Mouse (Mus musculus) kidney, adult 2 months (tissue): ENCODE results near the gene Depp1. TPM values are rescaled to one million over a fixed set of nuclear protein-coding genes. Genes with fewer than 3 reads are reported as not detected.

Experiments
- DNase-seq: peaks from one replicate; pipeline ENCODE4 v3.0.0; 2021
- H3K27ac ChIP-seq: fragments of 200-500 bp; 2 replicates; pipeline ENCODE4 v1.5.1; 2012; ENCODE audit warnings: low read depth, low read length, control low read depth, inconsistent platforms; ENCODE audit not compliant: insufficient read depth
- H3K27me3 ChIP-seq: fragments of 200-500 bp; replicated peaks from 2 replicates; pipeline ENCODE4 v1.6.1; 2012; ENCODE audit warnings: mild to moderate bottlenecking, moderate library complexity, low read length, inconsistent platforms; ENCODE audit not compliant: control insufficient read depth, insufficient read depth
- H3K36me3 ChIP-seq: fragments of 200-500 bp; 2 replicates; pipeline ENCODE4 v1.6.1; 2012; ENCODE audit warnings: mild to moderate bottlenecking, moderate library complexity, low read length, inconsistent platforms; ENCODE audit not compliant: control insufficient read depth, insufficient read depth
- H3K4me1 ChIP-seq: fragments of 200-500 bp; 2 replicates; pipeline ENCODE4 v1.6.1; 2011; ENCODE audit warnings: low read length; ENCODE audit not compliant: control insufficient read depth, insufficient read depth
- H3K4me3 ChIP-seq: fragments of 200-500 bp; 2 replicates; pipeline ENCODE4 v1.5.1; 2011; ENCODE audit warnings: mild to moderate bottlenecking, low read depth, low read length, control low read depth; ENCODE audit not compliant: insufficient read depth
- CTCF ChIP-seq: fragments of 200-500 bp; conservative IDR thresholded peaks from 2 replicates; pipeline ENCODE4 v1.5.1; 2011; ENCODE audit warnings: low read depth, mild to moderate bottlenecking, control low read depth, low read length, moderate library complexity, mixed read lengths; ENCODE audit not compliant: insufficient read depth, insufficient read length
- POLR2A ChIP-seq: fragments of 200-500 bp; IDR thresholded peaks from one replicate; pipeline ENCODE4 v1.6.1; 2011; ENCODE audit warnings: low read depth, low read length, control low read depth
- WGBS: fragments of 180-500 bp; shearing (Covaris S2); methylation state at CpG from one replicate; pipeline ENCODE4 v1.1.7; 2018; 5-methylcytosine and 5-hydroxymethylcytosine counted together
- polyA plus RNA-seq: library from polyadenylated mRNA; depleted of rRNA; stranded (reverse); fragments of >200 nt; gene quantifications from 2 replicates; pipeline ENCODE4 v1.2.3, GENCODE M21; 2012

The Depp1 gene
- polyA plus RNA-seq, 1 experiment = 14.3 TPM

DNA sequence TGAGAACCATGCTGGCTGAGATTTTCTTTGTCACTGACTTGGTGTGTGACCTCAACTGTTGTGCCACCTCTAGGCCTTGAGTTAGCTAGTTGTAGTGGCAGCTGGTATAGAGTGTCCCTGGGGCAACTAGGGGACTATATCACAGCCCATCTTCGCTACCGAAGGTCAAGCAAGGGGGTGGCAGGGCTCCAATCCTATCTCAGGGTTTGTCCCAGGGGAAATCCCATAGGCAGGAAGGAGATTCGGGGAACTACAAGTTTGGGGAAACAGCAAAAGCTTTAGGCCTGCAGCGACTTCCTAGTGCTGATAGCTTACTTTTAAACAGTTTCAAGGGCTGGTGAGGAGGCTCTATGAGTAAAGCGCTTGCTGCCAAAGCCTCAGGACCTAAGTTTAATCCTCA, 21.9 kb downstream of the Depp1 start:
- Histone ChIP-seq H3K27ac (no peak overlapping the region), H3K4me3 (no peak overlapping the region), H3K4me1 (no peaks in the 10 kb centered on the region), H3K36me3 (no peaks in the 10 kb centered on the region), H3K27me3 (no peaks in the 10 kb centered on the region)
- DNase-seq = no peak
- WGBS = 85% methylated on average over 5 of the region's 5 CpGs
- TF ChIP-seq POLR2A (no peak), CTCF (no peak)

DNA sequence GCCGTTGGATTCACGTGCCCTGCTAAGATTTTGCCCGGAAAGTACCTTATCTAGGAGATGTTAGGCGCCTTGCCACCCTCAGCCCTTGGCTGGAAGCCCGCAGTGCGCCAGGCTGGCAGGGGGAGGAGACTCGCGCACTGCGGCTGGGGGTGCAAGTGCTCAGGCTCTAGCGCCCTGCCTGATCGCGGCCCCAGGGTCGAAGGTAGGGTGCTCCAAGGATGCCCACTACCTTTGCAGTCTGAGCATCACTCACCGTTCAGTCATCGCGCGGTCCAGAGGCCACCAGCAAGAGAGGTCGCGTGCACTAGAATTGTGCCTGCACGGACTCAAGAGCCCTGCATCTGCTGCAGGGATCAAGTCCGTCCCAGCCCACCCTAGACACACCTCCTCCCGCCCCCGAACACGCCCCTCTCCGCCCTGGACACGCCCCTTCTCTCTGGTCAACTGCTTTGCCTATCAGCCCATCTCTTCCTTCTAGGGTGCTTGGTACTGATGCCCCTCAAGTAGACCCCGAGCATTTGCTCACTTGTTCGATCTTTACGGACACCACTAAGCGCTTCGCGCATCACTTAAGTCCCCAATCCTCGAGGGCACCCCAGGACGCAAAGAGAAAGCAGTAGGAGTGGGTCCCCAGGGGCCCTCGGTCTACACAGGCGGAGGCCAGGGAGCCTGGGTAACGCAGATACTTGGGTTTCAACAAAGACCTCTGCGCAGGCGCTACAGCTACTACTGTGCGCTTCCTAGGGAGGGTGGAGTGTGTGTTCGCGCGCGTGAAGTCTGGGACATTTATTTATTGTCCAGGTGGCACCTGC, 23.3 kb downstream of the Depp1 start, which contains the start of gene Rassf4:
Gene Rassf4 (minus strand): TSS at position 482 of the 812 bp plus-strand sequence.
- Histone ChIP-seq H3K27ac (no peak within 1 kb of the TSS), H3K4me1 (no peaks in the 10 kb centered on the region), H3K36me3 (no peaks in the 10 kb centered on the region), H3K4me3 (peak within 1 kb of the TSS; percentile 36), H3K27me3 (no peaks in the 10 kb centered on the region)
- WGBS = 1% methylated on average over 44 of the region's 44 CpGs
- DNase-seq = peak; percentile 77
- TF ChIP-seq CTCF (no peak), POLR2A (no peak)

DNA sequence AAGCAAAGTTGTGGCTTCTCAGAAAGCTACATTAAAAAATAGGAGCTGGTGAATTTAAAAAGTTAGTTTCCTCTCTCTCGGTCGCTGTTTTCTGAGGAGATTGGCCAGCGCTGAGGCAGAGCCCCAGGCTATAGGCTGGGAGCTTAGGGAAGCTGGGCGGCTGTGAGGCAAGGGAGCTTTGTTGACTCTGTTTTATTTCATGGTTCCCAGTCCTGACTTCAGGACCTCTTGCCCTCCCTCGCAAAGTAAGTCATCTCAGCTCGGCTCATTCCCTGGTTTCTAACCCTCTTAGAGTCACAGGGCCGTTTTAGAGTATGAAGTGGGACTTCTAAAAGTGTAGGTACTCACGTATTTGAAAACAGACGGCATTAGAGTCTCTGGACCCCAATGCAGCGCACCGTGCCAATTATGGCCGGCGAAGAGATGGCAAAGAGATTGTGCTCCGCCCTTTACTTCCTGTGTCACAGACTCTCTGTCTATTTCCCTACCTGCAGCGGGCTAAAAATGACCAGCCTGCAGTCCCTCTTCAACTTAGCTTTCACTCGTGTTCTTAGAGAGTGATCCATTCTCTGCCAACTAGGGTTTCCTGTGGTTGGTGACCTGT, 24.0 kb downstream of the Depp1 start:
- Histone ChIP-seq H3K4me3 (no peak overlapping the region), H3K27ac (no peak overlapping the region), H3K27me3 (no peaks in the 10 kb centered on the region), H3K4me1 (no peaks in the 10 kb centered on the region), H3K36me3 (no peaks in the 10 kb centered on the region)
- no peak for TF ChIP-seq POLR2A
- no peak for TF ChIP-seq CTCF
- DNase-seq = no peak
- 42% methylated on average over 16 of the region's 16 CpGs for WGBS

DNA sequence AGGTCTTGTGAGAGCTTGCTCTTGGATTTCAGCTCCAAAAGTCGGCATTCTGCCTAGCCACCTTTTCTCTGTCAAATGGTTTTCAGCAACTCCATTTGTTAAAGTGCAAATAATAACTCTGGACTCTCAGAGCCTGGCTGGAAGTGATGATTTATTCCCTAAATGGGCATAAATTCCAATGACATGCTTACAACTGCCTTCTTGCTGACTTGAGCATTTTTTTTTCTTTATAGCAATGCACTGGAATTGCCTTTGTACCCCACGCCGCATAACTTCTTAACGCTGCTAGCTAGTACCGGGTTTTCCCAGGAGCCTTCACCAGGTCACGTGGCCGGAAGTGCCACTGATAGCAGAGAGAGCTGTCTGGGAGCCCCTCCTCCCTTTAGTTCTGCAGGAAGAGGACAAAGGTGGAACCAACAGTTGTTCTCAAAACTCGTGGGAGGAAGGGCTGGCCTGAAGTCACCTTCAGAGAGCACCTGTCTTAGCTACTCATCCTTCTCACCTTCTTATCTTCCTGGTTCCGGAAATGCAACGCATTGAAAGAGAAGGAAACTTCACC, 26.0 kb downstream of the Depp1 start:
- no peak for DNase-seq
- no peak overlapping the region for H3K4me3 ChIP-seq
- H3K27ac ChIP-seq = no peak overlapping the region
- no peaks in the 10 kb centered on the region for H3K4me1 ChIP-seq
- WGBS = 56% methylated on average over 10 of the region's 10 CpGs
- TF ChIP-seq POLR2A = no peak
- no peak for TF ChIP-seq CTCF
- no peaks in the 10 kb centered on the region for H3K36me3 ChIP-seq
- no peaks in the 10 kb centered on the region for H3K27me3 ChIP-seq

DNA sequence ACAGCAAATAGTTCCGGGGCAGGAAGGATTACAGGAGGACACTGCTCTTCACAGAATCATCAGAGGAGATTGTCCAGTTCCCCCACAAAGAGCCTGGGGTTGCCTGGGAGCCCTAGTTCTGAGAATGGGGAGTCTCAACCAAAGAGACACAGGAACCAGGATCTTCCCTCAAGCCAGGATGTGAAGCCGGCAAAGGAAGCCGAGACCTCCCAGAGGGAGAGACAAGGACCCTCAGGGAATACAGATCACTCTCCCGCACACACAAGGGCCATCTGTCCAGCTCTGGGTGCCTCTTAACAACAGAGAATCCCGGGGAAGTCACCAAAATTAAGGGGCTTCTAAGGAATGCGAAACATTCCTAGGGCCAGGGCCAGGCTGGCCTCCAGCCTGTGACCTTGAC, 26.9 kb downstream of the Depp1 start:
- Histone ChIP-seq H3K36me3 (no peaks in the 10 kb centered on the region), H3K27ac (no peak overlapping the region), H3K4me1 (no peaks in the 10 kb centered on the region), H3K27me3 (no peaks in the 10 kb centered on the region), H3K4me3 (no peak overlapping the region)
- no peak for TF ChIP-seq CTCF
- TF ChIP-seq POLR2A = no peak
- WGBS = 71% methylated on average over 6 of the region's 6 CpGs
- no peak for DNase-seq

DNA sequence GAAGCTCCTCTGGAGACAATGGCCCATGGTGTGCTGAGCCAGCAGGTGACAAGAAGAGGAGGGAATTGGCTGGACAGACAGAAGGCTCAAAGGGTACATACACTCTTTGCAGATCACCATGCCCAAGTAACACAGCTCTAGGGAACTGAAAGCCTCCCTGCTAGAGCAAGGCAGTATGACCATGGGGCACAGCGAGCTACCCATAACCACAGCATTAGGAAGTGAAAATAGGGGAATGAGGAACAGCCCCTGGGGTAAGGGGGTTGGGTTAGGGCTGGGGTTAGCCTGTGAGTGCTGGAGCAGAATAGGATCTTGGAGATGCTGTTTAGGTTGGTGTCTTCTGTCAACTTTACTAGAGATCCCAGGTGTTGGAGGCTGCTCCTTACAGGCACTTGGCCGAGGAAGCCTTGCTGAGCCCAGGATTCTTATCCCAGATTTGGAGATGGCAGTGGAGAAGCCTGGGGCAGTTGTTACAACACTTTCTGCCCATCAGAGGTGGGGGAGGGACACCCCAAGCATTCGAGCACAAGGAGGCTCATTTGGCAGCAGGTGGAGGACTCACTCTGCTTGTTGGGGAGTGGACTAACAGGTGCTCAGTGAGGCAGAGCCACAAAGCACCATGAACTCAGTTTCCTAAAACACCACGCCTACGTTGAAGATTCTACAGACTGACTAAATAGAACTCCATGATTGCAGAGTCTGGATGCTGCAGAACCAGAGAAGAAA, 29.3 kb downstream of the Depp1 start:
- no peaks in the 10 kb centered on the region for H3K4me1 ChIP-seq
- no peaks in the 10 kb centered on the region for H3K36me3 ChIP-seq
- TF ChIP-seq POLR2A (no peak), CTCF (no peak)
- H3K27ac ChIP-seq = peak overlapping the region; percentile 7; the same call in 1 of the 2 replicates
- H3K4me3 ChIP-seq = no peak overlapping the region
- 57% methylated on average over 5 of the region's 5 CpGs for WGBS
- peak; percentile 41 for DNase-seq
- H3K27me3 ChIP-seq = no peaks in the 10 kb centered on the region

DNA sequence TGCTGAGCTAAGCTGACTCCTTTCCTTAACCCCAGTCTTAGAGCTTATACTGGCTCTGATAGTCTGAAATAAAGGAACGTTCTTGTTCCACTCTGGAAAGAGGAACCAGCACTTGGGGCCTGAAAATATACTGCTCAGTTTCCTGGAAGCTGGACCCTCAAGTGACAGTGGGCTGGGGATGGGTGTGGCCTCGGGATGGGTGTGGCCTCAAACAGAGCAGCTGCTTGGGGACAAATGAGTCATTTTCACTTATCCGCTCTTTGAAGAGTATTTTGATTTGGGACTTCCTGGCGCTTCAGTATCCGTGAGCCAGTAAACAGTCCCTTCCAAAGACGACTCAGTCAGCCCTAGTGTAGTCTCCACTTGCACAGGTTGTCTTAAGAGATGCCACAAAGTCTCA, 31.9 kb downstream of the Depp1 start:
- H3K4me3 ChIP-seq = no peak overlapping the region
- H3K36me3 ChIP-seq = no peaks in the 10 kb centered on the region
- DNase-seq = peak; percentile 51
- no peaks in the 10 kb centered on the region for H3K27me3 ChIP-seq
- H3K4me1 ChIP-seq = no peaks in the 10 kb centered on the region
- no peak overlapping the region for H3K27ac ChIP-seq
- no peak for TF ChIP-seq CTCF
- TF ChIP-seq POLR2A = no peak
- 43% methylated on average over 6 of the region's 6 CpGs for WGBS
